Mouse (Mus musculus): ENCODE results near the gene Papss1. TPM values are rescaled to one million over a fixed set of nuclear protein-coding genes. Genes with fewer than 3 reads are reported as not detected.

The Papss1 gene
- polyA plus RNA-seq, 1 experiment from 2014 or later, result 130 TPM

DNA sequence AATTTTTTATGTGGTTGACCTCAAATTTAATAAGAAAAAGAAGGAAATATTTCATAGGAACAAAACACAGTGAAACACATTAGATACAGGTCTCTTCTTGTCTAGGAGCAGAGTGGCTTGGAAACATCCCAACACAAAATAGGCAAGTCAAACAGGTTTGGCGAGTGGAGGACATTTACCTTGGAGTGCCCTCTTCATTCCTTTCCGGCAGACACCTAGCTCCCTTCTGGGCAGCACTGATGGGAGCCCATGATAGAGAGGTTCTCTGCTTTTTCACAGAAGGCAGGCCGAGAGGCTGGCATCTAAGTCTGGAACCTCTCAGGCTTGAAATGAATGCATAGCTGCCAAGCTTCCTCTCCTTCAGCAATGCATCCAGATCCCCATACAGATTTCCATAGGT, 9.0 kb downstream of the Papss1 start:
- ATAC-seq (ENCODE audit: low FRiP score), result no peak
- H3K27me3 ChIP-seq (ENCODE audit: control insufficient read depth, insufficient read depth, low read length), result no peaks in the 10 kb centered on the region
- H3K4me1 ChIP-seq (replicated peaks; ENCODE audit: control insufficient read depth, insufficient read depth, low read length), result no peaks in the 10 kb centered on the region
- no peaks in the 10 kb centered on the region for H3K9me3 ChIP-seq (ENCODE audit: control insufficient read depth, low read length)
- DNase-seq (ENCODE audit: low spot score), result no peak
- 92% methylated on average over 3 of the region's 3 CpGs for WGBS
- H3K4me2 ChIP-seq (replicated peaks), result no peak overlapping the region
- no peaks in the 10 kb centered on the region; the same call in 1 of the 2 replicates for H3K36me3 ChIP-seq (replicated peaks; ENCODE audit: control insufficient read depth, insufficient read depth)
- no peak overlapping the region for H3K9ac ChIP-seq
- no peak overlapping the region for H3K27ac ChIP-seq
- no peak overlapping the region for H3K4me3 ChIP-seq (replicated peaks; ENCODE audit: low read length)

DNA sequence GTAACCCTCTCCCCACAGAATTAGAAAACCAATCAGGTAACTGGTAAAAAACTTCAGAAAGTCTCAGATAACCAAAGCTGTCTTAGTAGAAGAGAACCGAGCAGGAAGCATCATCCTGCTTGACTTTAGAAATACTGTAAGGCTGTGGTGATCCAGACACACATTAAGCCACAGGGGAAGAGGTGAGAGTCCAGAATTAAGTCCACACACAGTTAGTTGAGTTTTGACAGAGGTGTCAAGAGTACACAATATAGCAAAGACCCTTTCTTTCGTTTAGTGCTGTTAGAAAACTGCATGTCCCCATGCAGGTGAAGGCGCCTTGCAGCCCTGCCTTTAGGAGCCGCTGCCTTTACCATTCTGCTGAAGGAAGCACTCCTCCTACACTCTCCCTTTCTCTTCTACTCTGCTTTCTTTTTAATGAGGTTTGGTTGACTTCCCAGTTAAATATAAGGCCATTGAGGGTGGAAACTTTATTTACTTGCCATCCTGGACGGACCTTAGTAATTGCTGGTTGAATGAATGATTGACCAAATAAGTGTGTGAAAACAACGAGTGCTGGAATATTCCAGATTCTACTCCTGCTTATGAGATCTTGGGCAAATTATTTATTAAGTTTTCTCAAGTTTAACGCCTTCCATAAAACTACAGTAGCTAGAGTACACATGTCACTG, 14.0 kb downstream of the Papss1 start:
- 97% methylated on average over 7 of the region's 7 CpGs for WGBS
- Histone ChIP-seq H3K9ac (no peak overlapping the region), H3K4me2 (replicated peaks) (no peak overlapping the region), H3K9me3 (ENCODE audit: control insufficient read depth, low read length) (no peaks in the 10 kb centered on the region), H3K4me1 (replicated peaks; ENCODE audit: control insufficient read depth, insufficient read depth, low read length) (no peaks in the 10 kb centered on the region), H3K36me3 (replicated peaks; ENCODE audit: control insufficient read depth, insufficient read depth) (peaks cover 42% of the 10 kb centered on the region), H3K4me3 (replicated peaks; ENCODE audit: low read length) (no peak overlapping the region), H3K27ac (no peak overlapping the region), H3K27me3 (ENCODE audit: control insufficient read depth, insufficient read depth, low read length) (no peaks in the 10 kb centered on the region)
- DNase-seq (ENCODE audit: low spot score), result no peak
- no peak for ATAC-seq (ENCODE audit: low FRiP score)

DNA sequence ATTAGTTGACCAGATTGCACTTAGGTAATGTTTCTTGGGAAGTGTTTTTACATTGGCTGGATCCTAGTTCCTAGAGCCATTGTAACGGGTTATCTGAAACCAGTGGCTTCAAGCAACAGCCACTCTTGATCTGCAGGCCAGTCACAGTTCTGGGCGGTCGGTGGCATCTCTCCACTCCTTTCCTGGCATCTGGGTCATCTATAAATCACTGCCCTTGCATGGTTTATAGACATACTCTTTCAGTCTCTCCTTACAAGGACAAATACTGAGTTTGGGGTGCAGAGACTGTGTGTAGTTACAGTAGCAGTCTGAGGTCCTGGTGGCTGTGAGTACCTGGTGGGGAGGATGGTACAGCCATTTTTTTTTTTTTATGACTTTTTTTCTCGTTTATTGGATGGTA, 15.5 kb downstream of the Papss1 start:
- DNase-seq (ENCODE audit: low spot score) (no peak), ATAC-seq (ENCODE audit: low FRiP score) (no peak)
- no peak overlapping the region for H3K4me2 ChIP-seq (replicated peaks)
- H3K27ac ChIP-seq, result no peak overlapping the region
- no peak overlapping the region for H3K9ac ChIP-seq
- no peak overlapping the region for H3K4me3 ChIP-seq (replicated peaks; ENCODE audit: low read length)
- no peaks in the 10 kb centered on the region for H3K9me3 ChIP-seq (ENCODE audit: control insufficient read depth, low read length)
- no peaks in the 10 kb centered on the region for H3K27me3 ChIP-seq (ENCODE audit: control insufficient read depth, insufficient read depth, low read length)
- WGBS, result 91% methylated on average over 4 of the region's 4 CpGs
- peaks cover 57% of the 10 kb centered on the region for H3K36me3 ChIP-seq (replicated peaks; ENCODE audit: control insufficient read depth, insufficient read depth)
- no peaks in the 10 kb centered on the region for H3K4me1 ChIP-seq (replicated peaks; ENCODE audit: control insufficient read depth, insufficient read depth, low read length)

DNA sequence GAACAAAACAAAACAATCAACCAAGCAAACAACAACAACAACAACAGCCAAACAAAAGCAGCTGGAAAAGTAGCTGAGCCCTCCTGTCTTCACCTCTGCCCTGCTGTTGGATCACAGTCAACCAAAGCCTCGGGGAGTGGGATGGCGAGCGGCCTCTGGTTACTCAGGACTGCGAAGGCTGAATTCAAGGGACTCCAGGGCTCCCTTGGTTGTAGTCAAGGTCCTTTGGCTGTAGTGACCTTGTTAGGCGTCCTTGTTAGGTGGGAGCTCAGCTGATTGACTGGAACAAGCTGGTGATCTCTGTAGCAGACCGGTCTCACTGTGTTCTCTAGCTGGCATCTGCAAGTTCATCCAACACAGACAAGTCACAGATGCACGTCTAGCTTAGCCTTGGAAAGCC, 16.5 kb downstream of the Papss1 start:
- no peak for ATAC-seq (ENCODE audit: low FRiP score)
- Histone ChIP-seq H3K27me3 (ENCODE audit: control insufficient read depth, insufficient read depth, low read length) (no peaks in the 10 kb centered on the region), H3K36me3 (replicated peaks; ENCODE audit: control insufficient read depth, insufficient read depth) (peaks cover 68% of the 10 kb centered on the region)

DNA sequence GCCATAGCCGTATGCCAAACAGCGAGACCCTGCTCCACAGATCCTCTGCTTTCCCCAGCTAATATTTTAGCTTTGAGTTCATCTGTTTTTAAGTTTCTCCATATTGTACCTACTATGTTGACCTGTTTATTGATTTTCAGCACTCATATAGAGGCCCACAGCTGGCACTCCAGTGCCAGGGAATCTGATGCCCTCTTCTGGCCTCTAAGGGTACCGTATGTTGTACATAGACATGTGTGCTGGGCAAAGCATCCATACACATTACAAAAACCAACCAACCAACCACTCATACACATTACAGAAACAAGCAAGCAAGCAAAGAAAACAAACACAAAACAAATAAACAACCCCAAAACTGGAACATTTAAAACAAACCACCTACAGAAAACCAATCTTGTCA, 22.2 kb downstream of the Papss1 start:
- Histone ChIP-seq H3K9me3 (ENCODE audit: control insufficient read depth, low read length) (no peaks in the 10 kb centered on the region), H3K27ac (no peak overlapping the region), H3K4me1 (replicated peaks; ENCODE audit: control insufficient read depth, insufficient read depth, low read length) (no peaks in the 10 kb centered on the region), H3K4me2 (replicated peaks) (no peak overlapping the region), H3K9ac (no peak overlapping the region), H3K27me3 (ENCODE audit: control insufficient read depth, insufficient read depth, low read length) (no peaks in the 10 kb centered on the region), H3K4me3 (replicated peaks; ENCODE audit: low read length) (no peak overlapping the region), H3K36me3 (replicated peaks; ENCODE audit: control insufficient read depth, insufficient read depth) (peaks cover 86% of the 10 kb centered on the region)
- no peak for ATAC-seq (ENCODE audit: low FRiP score)
- DNase-seq (ENCODE audit: low spot score), result no peak
- WGBS, result 97% methylated on average over 3 of the region's 3 CpGs

More for the DNA sequence above, 16.5 kb downstream of the Papss1 start:
- DNase-seq (ENCODE audit: low spot score), result no peak
- Histone ChIP-seq H3K4me2 (replicated peaks) (no peak overlapping the region), H3K9ac (no peak overlapping the region), H3K4me1 (replicated peaks; ENCODE audit: control insufficient read depth, insufficient read depth, low read length) (no peaks in the 10 kb centered on the region), H3K27ac (no peak overlapping the region), H3K9me3 (ENCODE audit: control insufficient read depth, low read length) (no peaks in the 10 kb centered on the region), H3K4me3 (replicated peaks; ENCODE audit: low read length) (no peak overlapping the region)
- WGBS, result 90% methylated on average over 7 of the region's 7 CpGs

DNA sequence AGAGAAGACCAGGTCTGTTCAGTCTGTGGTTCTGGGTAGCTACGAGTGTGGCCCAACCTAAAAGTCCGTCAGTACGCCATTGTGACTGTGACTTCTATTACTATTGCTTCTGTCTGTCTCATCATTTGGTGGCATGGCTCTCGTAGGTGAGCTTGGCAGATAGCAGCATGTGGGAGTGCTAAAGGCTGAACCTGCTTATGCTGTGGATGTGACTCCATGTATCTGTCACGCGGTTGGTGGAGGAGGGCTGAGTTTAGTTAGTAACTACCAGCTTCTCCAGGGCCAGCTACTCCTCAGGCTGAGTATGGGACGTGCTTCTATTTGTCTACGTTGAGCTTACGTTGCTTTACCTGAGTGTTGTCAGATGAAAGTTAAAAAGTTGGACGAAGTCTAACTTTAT, 23.4 kb downstream of the Papss1 start:
- no peak overlapping the region for H3K27ac ChIP-seq
- H3K27me3 ChIP-seq (ENCODE audit: control insufficient read depth, insufficient read depth, low read length), result no peaks in the 10 kb centered on the region
- H3K9ac ChIP-seq, result no peak overlapping the region
- H3K9me3 ChIP-seq (ENCODE audit: control insufficient read depth, low read length), result no peaks in the 10 kb centered on the region
- ATAC-seq (ENCODE audit: low FRiP score) (no peak), DNase-seq (ENCODE audit: low spot score) (no peak)
- WGBS, result 95% methylated on average over 10 of the region's 10 CpGs
- H3K4me3 ChIP-seq (replicated peaks; ENCODE audit: low read length), result no peak overlapping the region
- H3K4me1 ChIP-seq (replicated peaks; ENCODE audit: control insufficient read depth, insufficient read depth, low read length), result no peaks in the 10 kb centered on the region
- no peak overlapping the region for H3K4me2 ChIP-seq (replicated peaks)
- H3K36me3 ChIP-seq (replicated peaks; ENCODE audit: control insufficient read depth, insufficient read depth), result peaks cover 77% of the 10 kb centered on the region

DNA sequence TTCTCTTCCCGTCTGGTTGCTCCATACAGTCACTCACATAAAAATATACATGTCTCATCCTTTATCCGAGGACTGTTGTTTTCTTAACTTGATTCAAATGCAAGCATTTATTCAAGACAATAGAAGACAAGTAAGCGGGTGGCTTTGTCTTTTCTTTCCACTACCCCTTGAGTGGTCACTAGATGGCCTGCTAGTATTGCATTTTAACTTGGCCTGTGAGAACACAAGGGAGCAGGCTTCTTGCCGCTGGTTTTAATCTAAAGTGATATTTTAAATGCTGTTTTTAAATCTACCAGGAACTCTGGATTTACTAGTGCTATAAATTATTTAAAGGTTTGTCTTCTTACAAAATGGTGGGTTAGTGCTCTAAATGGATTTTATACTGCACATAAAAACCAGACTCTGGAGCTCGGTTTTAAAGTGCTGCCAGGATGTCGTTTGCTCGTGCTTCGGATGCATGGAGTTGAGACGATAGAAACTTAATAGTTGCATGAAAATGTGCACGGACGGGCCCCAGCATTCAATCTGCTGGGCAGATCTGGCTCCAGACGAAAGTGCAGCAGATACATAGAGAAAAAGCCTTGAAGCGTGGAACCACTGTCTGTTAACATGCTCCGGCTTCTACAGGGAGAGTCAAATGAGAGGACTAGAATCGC, 28.7 kb downstream of the Papss1 start:
- no peak overlapping the region for H3K27ac ChIP-seq
- H3K4me3 ChIP-seq (replicated peaks; ENCODE audit: low read length), result no peak overlapping the region
- no peaks in the 10 kb centered on the region for H3K27me3 ChIP-seq (ENCODE audit: control insufficient read depth, insufficient read depth, low read length)
- H3K36me3 ChIP-seq (replicated peaks; ENCODE audit: control insufficient read depth, insufficient read depth), result peaks cover 25% of the 10 kb centered on the region
- 80% methylated on average over 15 of the region's 15 CpGs for WGBS
- H3K4me2 ChIP-seq (replicated peaks), result no peak overlapping the region
- no peaks in the 10 kb centered on the region for H3K4me1 ChIP-seq (replicated peaks; ENCODE audit: control insufficient read depth, insufficient read depth, low read length)
- no peak overlapping the region for H3K9ac ChIP-seq
- ATAC-seq (ENCODE audit: low FRiP score), result no peak
- DNase-seq (ENCODE audit: low spot score), result peak; percentile 43
- H3K9me3 ChIP-seq (ENCODE audit: control insufficient read depth, low read length), result no peaks in the 10 kb centered on the region

DNA sequence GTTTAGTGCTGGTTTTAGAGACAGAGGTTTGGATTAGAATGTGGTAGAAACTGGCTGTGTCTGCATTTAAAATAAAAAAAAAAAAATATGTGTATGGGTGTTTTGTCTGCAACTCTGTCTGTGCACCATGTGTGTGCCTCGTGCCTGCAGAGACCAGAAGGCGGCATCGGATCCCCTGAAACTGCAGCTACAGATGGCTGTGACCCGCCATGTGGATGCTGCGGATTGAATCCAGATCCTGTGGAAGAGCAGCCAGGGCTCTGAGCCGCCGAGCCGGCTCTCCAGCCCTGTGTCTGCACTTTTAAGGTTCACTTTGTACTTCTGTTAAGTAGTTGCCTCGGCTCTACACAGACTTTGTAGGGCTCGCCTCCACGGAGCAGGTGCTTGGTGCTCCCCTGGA, 29.8 kb downstream of the Papss1 start:
- Histone ChIP-seq H3K9me3 (ENCODE audit: control insufficient read depth, low read length) (no peaks in the 10 kb centered on the region), H3K27ac (no peak overlapping the region), H3K4me3 (replicated peaks; ENCODE audit: low read length) (no peak overlapping the region), H3K4me2 (replicated peaks) (no peak overlapping the region), H3K36me3 (replicated peaks; ENCODE audit: control insufficient read depth, insufficient read depth) (peaks cover 16% of the 10 kb centered on the region; the same call in 1 of the 2 replicates), H3K4me1 (replicated peaks; ENCODE audit: control insufficient read depth, insufficient read depth, low read length) (no peaks in the 10 kb centered on the region), H3K9ac (no peak overlapping the region), H3K27me3 (ENCODE audit: control insufficient read depth, insufficient read depth, low read length) (no peaks in the 10 kb centered on the region)
- WGBS, result 97% methylated on average over 11 of the region's 11 CpGs
- no peak for DNase-seq (ENCODE audit: low spot score)
- no peak for ATAC-seq (ENCODE audit: low FRiP score)

DNA sequence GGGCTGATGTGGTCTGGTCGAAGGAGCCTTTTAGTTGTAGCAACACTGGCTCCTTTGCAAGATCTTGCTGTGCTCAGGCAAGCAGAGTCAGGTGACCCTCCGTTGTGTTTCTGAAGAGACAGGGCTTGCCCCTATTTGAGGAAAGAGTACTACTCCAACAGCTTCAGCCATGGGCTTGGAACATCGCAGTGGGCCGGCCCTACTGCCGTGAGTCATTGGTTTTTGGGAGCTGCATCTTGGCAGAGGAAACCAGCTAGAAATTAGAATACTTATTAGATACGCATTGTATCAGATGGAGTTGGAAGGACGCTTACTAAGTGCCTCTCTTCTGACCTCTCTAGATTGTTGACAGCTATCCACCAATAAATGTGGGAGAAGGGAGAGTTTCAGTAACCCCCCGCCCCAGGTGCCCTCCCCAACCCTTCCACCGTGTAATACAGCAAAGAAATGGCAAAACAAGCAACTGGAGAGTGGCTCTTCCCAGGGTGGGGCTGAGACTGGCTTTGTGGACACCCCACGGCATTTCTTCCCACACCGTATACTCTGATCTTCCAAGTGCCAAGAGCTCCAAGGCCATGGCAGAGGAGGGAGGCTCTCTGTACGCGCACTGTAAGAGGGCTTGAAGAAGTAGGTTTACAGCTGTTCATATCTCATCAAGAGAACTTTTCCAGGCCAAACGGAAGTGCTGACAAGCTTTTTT, 31.1 kb downstream of the Papss1 start:
- Histone ChIP-seq H3K9me3 (ENCODE audit: control insufficient read depth, low read length) (no peaks in the 10 kb centered on the region), H3K9ac (no peak overlapping the region), H3K4me2 (replicated peaks) (no peak overlapping the region), H3K4me1 (replicated peaks; ENCODE audit: control insufficient read depth, insufficient read depth, low read length) (no peaks in the 10 kb centered on the region), H3K27ac (no peak overlapping the region), H3K36me3 (replicated peaks; ENCODE audit: control insufficient read depth, insufficient read depth) (peaks cover 12% of the 10 kb centered on the region; the same call in 1 of the 2 replicates), H3K27me3 (ENCODE audit: control insufficient read depth, insufficient read depth, low read length) (no peaks in the 10 kb centered on the region), H3K4me3 (replicated peaks; ENCODE audit: low read length) (no peak overlapping the region)
- DNase-seq (ENCODE audit: low spot score) (no peak), ATAC-seq (ENCODE audit: low FRiP score) (no peak)
- WGBS, result 91% methylated on average over 14 of the region's 14 CpGs
